Mouse (Mus musculus): ENCODE data around the gene Unc50.
A peak's percentile ranks its signal among the peaks of the same experiment; 100 is the strongest.

The Unc50 gene

DNA sequence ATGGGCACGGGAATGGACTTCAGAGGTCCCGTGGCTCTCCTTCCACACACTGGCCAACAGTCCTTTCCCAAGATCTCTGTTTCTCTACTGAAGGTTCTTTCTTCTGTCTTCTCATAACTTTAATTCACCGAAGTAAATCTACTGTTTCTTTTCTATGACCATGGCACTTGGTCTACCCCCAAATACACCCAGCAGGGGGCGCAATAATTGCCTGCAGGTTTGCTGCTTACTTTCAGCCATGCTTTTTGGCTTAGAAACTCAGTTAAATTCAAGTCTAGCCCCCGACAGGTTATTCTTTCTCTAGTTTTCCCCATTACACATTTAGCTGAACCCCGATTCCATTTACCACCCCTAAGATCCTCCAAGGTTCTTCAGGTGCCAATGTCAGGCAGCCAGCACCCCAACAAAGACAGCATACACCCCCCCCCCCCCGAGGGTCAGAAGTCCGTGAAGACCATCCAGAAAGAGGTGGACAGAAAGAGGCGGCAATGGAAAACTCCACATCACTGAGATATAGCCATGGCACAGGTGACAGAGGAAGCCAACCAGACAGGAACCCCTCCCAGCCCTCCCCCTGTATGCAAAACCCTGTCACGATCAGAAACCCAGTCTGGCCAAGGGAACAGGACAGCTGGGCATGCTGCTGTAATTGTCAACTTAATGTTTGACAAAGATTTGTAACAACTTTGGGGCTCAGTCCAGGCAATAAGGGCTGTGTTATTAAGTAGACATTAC is 18.6 kb downstream of the Unc50 start:
- DNase-seq (ENCODE audit: low spot score in 2 of 2): peak; percentile 24 to 34

GRCm38 (mm10) chr1:37451270-37451669 is 21.3 kb downstream of the Unc50 start:
- DNase-seq (ENCODE audit: low spot score in 2 of 2): no peak

GRCm38 (mm10) chr1:37457546-37457945 is 27.6 kb downstream of the Unc50 start:
- no peak for DNase-seq (ENCODE audit: low spot score in 2 of 2)

GRCm38 (mm10) chr1:37464878-37465452 is 35.0 kb downstream of the Unc50 start:
- no peak for DNase-seq (ENCODE audit: low spot score in 2 of 2)

GRCm38 (mm10) chr1:37466322-37466995 is 36.5 kb downstream of the Unc50 start:
- no peak for DNase-seq (ENCODE audit: low spot score in 2 of 2)

GRCm38 (mm10) chr1:37467806-37468205 is 37.9 kb downstream of the Unc50 start:
- no peak for DNase-seq (ENCODE audit: low spot score in 2 of 2)

DNA sequence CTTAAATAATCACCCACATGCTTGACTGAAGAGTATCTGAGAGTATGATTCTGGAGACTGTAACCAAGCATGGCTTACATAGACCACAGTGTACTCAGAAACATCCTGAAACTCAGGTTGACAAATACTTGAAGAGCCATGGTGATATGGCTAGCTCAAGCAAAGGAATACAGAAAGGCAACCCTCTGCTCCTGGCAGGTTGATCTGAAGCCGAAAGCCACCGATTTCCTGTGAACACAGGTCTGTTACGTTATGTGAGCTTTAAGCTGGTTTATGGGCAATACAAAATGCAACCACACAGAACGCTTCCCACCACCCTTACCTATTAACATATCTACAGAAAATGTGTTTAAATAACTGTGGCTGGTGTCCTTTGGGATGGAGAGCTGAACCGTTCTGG is 39.1 kb downstream of the Unc50 start:
- no peak for DNase-seq (ENCODE audit: low spot score in 2 of 2)

GRCm38 (mm10) chr1:37471179-37472148 is 41.5 kb downstream of the Unc50 start:
- no peak for DNase-seq (ENCODE audit: low spot score in 2 of 2)

DNA sequence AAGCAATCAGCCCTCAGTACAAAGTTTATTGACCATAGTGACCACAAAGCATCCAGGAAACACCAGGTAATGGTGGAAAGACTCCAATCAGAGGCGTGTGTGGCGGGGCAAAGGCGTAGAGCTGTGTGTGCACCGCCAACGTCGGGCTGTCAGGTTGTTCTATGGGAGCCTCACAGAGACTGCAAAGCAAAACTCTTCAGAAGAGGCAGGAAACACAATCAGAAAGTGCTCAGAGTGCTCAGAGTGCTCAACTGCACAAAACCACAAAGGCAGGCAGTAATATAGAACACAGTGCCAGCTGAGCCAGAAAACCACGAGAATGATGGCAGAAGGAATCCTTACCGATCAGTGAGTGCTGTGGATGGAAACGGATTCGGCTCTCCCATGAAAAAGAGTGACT is 43.3 kb downstream of the Unc50 start:
- no peak for DNase-seq (ENCODE audit: low spot score in 2 of 2)

GRCm38 (mm10) chr1:37474046-37474445 is 44.1 kb downstream of the Unc50 start:
- no peak for DNase-seq (ENCODE audit: low spot score in 2 of 2)

- DNase-seq (ENCODE audit: low spot score in 2 of 2): no peak
These were observed 44.8 kb downstream of the Unc50 start for GRCm38 (mm10) chr1:37474634-37475190.

- no peak for DNase-seq (ENCODE audit: low spot score in 2 of 2)
These were observed 45.4 kb downstream of the Unc50 start for GRCm38 (mm10) chr1:37475312-37475711.

DNA sequence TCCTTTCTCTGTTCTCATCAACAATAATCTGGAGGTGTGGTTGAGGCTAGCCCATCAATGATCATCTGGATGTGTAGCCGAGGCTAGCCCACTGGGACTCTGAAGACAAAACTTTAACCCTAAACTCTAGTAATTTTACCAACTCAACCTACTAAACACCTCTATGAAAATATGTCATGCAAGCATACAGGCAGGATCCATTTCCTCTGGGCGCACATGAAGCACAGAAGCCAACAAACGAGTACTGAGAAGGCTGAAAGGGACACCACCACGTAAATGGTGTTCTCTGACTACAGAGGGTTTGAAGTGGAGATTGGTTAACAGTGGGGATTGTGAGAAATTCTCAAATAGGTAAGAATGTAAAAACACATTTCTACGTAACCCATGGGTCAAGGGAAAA is 47.3 kb downstream of the Unc50 start:
- no peak for DNase-seq (ENCODE audit: low spot score in 2 of 2)

DNA sequence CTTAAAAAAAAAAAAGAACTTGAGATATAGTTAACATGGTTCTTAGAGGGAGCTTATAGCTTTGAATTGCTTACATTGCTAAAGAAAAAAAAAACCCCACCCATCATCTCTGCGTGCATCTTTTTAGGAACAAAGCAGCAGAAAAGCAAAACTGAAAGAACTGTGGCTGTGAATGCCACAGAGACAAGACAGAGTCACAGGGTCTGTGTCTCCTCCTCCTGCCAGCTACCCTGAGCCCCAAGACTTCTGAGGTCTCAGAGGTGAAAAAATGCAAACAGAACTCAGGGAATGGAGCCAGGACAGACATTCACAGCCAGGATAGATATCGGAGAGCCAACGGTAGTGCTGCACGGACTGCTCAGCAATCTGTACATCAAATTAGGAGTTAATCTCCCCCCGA is 48.0 kb downstream of the Unc50 start:
- DNase-seq (ENCODE audit: low spot score in 2 of 2): no peak

DNA sequence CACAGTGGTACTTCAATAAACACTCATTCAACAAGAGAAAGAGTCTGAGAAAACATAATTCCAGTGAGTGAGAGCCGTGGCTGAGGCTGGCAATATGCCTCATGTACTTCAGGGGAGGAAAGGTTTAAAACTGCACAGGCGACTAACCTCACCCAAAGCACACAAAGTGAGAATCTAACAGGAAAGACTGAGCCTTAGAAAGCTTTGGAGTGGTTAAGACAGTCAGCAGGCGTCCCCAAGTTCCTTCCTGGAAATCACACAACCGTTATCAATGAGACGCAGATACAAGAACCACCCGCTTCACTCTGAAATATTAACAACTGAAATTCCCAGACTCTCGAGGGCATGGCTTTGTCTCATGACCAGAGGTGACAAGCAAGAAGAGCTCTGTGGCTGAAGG is 48.5 kb downstream of the Unc50 start:
- no peak for DNase-seq (ENCODE audit: low spot score in 2 of 2)

GRCm38 (mm10) chr1:37479074-37479473 is 49.1 kb downstream of the Unc50 start:
- DNase-seq (ENCODE audit: low spot score in 2 of 2): no peak

DNA sequence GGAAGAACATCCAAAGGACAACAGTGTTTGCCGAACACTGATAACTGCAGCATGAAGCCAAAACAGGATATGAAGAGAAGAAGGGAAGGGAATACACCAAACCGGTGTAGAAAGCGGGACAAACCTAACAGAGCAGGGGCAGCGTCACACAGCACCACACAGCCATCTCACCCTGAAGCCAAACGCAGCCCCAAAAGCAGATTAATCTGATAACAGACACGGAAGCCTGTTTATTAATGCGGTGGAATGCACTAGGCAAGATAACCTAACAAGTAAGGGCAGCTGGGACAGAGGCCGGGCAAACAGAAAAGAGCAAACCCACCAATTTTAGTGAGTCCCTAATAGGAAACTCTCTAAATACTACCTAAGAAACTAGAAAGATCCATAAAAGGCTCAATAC is 49.8 kb downstream of the Unc50 start:
- no peak for DNase-seq (ENCODE audit: low spot score in 2 of 2)

DNA sequence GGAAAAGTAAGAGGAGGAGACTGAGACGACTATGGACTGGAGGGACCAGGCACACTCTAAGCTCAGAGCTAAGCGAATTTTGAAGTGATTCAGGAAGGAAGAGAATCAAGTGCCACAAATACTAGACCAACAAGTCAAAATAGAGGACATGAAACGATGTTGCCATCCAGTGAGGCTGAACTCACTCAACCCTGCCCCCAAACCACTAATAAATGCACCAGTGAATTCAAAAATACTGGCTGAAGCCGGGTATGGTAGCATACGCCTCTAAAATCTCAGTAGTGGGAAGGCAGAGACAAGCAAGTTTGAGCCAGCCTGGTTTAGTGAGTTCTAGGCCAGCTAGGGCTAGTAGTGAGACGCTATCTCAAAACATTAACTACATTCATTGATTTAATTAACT is 50.8 kb downstream of the Unc50 start:
- no peak for DNase-seq (ENCODE audit: low spot score in 2 of 2)

DNA sequence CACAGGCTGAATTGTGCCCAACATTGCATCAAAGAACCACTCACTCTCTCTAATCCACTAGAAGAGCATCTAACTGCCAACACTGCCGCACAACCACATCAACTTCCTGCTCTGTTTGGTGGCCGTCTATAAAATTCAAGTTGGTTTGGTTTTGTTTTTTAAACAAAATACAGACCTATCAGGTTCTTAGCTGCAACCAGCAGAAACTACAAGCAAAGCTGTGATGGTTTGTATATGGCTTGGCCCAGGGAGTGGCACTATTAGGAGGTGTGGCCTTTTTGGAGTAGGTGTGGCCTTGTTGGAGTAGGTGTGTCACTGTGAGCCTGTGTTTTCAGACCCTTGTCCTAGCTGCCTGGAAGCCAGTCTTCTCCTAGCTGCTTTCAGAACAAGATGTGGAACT is 51.4 kb downstream of the Unc50 start:
- DNase-seq (ENCODE audit: low spot score in 2 of 2): no peak

- DNase-seq (ENCODE audit: low spot score in 2 of 2): no peak
These were observed 54.7 kb downstream of the Unc50 start for GRCm38 (mm10) chr1:37484612-37485011.

- no peak for DNase-seq (ENCODE audit: low spot score in 2 of 2)
These were observed 56.5 kb downstream of the Unc50 start for GRCm38 (mm10) chr1:37486439-37486838.

- no peak for DNase-seq (ENCODE audit: low spot score in 2 of 2)
These were observed 57.1 kb downstream of the Unc50 start for GRCm38 (mm10) chr1:37486994-37487393.
